Mouse (Mus musculus) urinary bladder, adult 2 months (tissue): Measurements from ENCODE around the gene S100a13. TPM values are rescaled to one million over a fixed set of nuclear protein-coding genes. Genes with fewer than 3 reads are reported as not detected.

ENCODE experiments used
- DNase-seq: peaks from one replicate; pipeline ENCODE4 v3.0.0; 2022; ENCODE audit warnings: low spot score
- polyA plus RNA-seq: library from polyadenylated mRNA; depleted of rRNA; stranded (reverse); fragments of >200 nt; gene quantifications from 2 replicates; pipeline ENCODE4 v1.2.3, GENCODE M21; 2012; rRNA removed

The S100a13 gene
- polyA plus RNA-seq, result 86.1 and 86.3 TPM in 2 replicates

DNA sequence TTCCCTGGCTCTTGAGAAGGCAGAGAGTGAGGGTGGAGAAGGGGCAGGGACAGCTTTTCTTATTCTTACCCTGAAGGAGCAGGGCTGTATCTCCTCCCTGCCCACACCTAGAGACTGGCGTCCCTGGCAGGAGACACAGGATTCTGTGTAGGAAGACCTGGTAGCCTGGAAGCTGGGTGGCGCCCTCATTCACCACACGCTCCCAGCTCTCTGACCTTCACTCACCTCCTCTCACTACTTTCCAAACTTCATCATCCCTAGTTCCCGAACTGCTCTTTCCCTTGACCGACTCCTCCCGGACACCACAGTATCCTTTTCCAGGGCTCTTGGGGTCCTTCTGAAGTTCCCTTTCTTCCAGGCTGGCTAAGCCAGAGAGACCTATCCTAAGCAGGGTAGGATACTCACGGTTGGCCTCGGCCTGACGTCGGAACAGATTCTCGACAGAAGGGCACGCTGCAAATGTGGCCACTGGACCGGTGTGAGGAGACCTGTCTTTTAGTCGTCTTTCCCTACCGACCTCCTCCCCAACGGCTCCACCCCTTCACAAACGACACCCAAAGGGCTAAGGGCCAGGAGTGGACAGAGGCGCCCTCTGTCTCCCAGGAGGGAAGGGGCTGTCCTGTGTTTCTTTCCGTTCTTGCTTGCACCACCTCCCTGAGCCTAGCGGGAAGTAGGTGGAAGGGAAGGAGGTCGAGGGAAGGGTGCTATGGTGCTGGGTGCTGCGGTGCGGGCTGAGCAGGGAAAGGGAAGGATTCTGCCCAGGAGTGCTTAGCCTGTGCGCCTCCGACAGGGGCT is at the start of gene S100a13, which contains the start of gene S100a1:
Gene S100a13 (plus strand): TSS at position 640 of the 795 bp plus-strand sequence.
Gene S100a1 (minus strand): TSS at position 597 of the 795 bp plus-strand sequence.
- peak; percentile 60 for DNase-seq

DNA sequence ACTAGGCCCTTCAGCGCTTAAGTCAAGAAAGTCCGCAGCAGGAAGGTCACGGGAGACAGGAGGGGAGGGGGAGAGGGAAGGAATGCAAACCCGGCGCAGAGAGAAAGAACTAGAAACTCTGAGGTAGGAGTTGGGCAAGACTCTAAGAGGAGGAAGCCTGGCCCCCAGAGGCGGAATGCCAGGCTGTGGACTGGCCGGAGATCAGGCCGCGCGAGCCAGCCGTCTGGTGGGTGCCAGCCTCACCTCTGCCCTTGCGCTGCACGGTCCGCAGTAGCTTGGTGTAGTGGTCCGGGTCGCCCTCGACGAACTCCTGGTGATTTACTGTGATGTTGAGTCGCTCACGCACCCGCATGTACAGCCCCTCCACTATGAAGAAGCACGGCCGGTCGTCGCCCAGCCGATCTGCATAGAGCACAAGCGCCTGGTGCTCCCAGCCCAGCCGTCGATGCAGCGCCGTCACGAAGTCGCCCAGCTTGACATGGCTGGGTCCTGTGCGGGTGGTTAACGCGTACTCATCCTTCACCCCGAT is 49.6 kb upstream of the S100a13 start:
- no peak for DNase-seq

DNA sequence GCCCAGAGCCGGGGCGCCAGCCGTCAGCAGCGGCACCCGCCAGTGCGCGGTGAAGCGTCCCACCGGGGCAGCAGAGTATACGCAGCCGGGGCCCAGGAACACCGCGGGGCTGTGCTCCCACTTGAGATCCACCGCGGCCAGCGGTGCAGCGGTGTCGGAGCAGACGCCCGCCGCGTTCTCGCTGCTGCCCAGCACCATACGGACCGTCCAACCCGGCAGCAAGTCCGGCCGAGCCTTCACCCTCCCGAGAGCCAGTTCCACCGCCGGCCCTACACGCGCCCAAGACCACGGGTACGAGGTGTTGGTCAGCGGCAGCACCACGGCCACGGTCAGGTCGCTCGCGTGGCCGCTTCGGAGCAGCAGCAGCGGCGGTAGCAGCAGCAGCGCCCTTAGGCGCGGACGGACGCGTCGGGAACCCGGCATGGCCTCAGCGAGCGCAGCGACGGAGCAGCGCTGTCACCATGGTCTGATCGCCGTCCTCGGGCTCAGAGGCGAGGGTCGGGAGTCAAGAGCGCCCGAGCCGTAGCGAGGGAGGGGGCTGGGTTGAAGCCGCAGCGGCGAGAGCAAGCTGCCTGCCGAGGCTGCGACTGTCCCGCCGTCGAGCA is 49.1 kb upstream of the S100a13 start:
- DNase-seq, result no peak

DNA sequence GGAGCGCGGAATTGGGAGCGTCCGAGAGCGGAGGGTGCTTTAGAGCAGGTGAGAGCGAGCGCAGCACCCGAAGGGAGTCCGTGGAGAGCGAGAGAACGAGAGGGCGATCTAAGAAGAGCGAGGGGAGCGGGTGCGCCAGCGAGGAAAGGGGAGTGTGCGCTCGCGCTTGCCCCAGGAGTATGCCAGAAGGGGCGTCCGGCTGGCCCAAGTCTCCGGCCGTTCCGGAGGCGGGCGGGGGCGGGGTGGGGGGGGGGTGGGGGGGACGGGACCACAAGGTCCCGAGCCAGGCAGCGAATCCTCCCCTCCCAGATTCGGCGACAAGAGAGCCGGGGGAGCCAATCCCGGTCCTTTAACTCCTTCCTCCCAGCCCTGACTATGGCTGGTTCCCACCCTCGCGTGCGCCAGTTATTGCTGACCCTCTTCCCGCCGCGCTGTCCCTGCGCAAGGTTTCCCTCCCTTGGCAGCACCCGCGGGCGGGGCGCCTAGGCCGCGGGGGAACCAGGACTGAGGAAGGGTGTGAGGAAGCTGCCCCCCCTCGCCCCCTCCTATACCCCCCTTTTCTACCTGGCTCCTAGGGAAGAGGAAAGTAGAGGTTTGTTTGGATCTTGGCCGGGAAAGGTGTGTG is 48.4 kb upstream of the S100a13 start, which contains the start of gene Npr1:
Gene Npr1 (minus strand): TSS at position 181 of the 625 bp plus-strand sequence.
- DNase-seq, result no peak

DNA sequence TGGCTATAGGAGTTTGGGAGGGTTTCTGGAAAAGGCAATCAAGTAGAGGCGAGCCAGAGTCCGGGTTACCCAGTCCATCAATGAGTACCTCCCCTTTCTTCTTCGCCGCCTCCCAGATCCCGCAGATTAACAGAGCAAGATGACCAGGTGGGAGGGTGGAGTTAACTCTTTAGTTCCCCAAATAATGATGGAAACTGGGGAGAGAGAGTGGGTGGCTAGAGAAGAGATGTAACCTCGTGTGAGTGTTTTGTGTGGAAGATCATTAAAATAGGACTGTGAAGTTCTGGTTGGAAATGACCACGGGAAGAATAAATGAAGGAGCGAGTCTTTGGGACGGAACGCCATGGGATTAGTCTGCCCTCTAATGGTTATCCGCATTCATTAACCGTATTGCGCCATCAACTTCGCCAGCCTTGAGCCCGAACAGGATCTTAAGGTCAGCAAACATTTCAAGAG is 47.9 kb upstream of the S100a13 start:
- DNase-seq, result no peak

DNA sequence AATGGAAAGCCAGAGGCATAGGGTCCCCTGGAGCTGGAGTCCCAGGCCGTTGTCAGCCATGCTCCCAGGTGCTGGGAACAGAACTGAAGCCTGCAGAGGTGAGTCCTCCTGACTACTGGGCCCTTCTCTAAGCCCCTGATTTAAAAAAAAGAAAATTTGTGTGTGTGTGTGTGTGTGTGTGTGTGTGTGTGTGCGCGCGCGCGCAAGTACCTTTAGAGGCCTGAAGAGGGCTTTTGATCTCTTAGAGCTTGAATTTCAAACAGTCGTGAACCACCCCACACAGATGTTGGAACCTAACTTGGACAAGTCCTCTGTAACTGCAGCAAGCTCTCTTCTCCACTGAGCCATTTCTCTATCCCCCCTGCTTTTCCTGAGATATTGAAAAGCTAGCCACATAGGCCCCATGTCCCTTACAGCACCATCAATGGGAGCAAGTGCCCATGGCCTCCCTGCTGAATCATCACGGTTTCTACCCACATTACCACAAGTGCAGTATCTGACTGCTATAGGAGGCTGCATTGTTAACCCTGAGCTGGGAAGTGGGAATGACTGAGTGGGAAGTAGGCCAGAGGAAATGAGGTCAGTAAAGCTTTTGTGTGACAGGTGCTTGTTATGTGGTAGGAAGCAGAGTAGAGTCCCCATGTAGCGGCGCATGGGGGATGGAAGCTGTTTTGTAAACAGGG is 46.5 kb upstream of the S100a13 start:
- no peak for DNase-seq

DNA sequence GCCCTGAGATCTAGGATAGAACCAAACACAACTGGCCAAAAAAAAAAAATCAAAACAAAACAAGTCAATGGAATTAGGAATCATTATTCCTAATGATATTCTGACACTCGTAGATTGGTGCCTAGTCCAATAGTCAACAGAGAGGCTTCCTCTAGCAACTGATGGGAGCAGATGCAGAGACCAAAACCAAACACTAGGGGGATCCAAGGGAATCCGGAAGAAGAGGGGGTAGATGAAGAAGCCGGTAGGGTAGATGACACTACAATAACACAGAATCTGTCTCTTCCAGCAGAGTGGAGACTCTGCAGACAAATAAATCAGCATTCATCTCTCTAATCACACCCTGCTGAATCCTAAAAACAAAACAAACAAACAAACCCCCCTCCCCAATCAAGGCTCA is 42.0 kb upstream of the S100a13 start:
- DNase-seq, result no peak

DNA sequence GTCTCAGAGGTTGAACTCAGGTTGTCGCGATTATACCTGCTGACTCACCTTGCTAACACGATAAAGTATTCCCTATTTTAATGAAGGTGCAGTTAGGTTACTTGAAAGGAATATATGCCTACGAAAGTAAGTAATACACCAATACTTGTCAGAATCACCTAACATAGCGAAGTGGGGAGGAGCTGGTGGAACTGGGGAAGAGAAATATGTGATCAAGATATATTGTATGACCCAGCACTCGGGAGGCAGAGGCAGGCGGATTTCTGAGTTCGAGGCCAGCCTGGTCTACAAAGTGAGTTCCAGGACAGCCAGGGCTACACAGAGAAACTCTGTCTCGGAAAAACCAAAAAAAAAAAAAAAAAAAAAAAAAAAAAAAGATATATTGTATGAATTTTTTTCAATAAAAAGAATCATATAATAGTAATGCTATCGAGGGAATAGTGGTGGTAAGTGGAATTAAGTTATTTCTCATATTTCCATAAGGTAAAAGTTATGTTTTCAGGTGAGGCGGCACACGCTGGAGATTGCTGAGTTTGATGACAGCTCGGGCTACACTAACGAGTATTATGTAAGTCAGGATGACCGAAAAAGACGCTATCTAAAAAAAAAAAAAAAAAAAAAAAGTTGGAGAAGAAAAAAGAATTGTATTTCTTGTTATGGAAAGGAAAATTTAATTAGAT is 38.9 kb upstream of the S100a13 start:
- no peak for DNase-seq

DNA sequence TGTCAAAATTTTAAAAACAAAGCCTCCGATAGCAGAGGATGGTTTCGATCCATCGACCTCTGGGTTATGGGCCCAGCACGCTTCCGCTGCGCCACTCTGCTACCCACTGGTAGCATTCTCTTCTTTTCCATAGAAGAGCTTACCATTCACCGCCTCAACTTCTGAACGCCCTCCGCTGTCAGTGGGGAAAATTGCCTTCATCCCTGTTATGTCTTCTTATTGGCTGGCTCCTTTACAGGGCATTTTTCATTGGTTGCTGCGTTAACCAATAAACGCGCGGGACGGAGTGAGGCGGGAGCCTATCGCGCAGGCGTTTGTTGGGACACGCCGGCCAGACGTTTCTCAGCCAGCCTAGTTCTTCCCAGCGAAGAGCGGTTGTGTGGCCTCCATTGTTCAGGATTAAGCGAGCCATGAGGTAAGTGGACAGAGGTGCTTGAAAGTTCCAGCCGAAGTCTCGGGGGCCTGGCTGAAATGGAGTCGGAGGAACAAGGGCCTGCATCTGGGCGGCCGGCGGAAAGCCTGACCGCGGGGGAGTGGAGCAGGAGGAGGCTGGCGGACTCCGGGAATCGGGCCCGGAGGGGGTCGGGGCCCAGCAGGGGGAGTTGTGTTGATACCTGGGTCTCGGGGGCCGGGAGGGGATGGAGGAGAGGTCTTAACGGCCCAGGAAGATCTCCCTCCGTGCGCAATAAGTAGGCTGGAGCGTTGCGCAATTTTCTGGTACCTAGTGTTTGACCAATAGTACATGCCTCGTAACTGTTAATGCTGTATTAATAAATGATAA is 38.2 kb upstream of the S100a13 start, which contains the start of gene Ilf2:
Gene Ilf2 (plus strand): TSS at position 296 of the 781 bp plus-strand sequence.
- peak; percentile 88 for DNase-seq

DNA sequence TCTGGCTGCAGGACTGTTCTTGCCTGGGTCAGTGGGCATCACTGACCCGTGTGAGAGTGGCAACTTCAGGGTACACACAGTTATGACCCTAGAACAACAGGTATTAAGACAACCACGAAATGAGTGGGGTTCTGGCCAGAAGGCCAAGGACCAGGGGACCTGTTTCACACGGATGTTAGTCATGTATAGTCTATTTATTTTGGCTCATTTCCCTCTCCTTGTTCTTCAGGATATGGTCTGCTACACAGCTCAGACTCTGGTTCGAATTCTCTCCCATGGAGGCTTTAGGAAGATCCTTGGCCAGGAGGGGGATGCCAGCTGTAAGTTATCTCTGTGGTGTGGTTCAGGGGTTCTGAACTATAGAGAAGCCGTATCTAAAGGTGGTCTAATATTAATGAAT is 27.2 kb upstream of the S100a13 start:
- no peak for DNase-seq

DNA sequence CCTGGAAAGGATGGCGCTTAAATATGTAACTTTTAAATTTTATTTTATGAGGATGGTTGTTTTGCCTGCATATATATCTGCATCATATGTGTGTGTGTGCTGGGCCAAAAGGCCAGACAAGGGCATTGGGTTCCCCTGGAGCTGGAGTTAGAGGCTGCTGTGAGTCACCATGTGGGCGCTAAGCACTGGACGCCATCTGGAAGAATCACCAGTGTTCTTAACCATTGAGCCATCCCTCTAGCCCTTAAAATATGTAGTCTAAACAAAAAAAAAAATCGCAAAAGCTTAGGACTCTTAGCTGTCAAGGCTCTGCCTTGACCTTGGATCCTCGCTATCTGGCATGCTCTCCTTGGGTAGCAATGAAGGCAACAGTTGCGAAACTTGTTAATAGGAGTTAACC is 25.7 kb upstream of the S100a13 start:
- DNase-seq, result no peak

DNA sequence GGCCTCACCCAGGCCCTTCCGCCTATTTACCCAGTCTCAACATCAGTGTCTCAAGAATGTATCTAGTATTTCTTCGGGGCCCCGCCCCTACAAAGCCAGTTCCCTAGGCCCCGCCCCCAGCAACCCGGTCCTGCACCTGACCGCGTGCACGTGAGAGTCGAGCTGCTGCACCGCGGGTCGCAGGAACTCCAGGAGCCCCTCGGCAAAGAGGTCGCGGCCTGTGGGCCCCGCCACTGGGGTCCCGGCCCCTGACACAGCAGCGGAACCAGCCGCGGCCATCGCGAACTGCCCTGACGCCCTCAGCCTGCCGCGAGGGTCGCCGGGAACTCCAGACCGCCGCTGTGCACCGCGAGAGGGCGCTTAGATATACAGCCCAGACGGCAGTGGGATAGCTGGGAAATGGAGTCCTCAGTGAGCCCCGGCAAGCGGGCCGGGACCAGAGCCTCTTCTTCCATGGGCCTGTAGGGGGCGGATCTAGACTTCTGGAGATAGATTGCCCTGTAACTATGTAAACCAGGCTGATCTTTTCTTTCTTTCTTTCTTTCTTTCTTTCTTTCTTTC is 23.5 kb upstream of the S100a13 start, which contains the start of gene Snapin:
Gene Snapin (minus strand): TSS at position 338 of the 561 bp plus-strand sequence.
- DNase-seq, result peak; percentile 96

DNA sequence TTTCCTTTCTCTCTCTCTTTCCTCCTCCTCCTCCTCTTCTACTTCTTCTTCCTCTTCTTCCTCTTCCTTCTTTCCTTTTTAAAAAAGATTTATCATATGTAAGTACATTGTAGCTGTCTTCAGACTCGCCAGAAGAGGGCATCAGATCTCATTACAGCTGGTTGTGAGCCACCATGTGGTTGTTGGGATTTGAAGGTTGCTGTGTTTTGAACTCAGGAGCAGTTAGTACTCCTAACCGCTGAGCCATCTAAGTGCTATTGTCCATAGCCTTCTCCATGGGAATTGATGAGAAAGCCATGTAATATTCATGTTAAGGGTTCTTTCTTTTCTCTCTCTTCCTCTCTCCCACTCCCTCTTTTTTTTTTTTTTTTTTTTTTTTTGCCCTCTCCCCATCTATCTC is 22.9 kb upstream of the S100a13 start:
- no peak for DNase-seq

DNA sequence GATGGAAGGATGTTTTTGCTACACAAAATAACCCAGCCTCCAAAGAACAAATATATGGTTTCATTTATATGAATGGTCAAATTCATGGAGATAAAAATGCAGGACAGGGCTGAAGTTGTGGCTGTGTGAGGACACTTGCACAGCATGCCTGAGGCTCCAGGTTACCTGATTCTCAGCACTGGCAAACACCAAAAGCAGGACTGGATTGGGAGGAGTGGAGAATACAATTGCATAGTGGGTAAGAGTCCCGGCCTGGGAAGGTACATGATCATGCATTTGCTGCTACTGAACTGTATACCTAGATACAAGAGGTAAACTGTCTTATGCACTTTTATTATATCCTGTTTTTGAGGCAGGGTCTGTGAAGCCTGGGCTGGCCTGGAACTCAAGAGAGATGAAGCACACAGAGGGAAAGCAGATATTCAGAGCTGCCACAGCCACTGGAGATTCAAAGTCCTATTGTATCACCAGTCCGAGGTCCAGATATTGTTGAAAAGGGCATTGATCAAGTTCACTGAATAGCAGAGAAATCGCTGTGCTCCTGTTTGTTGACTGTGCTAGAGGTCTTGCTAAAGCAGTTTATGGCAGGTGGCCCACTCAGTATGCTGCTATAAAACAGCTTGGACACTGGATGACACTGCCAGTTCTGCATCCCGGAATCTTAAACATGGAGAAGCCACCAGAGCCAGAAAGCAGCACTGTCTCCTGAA is 20.2 kb upstream of the S100a13 start:
- no peak for DNase-seq

DNA sequence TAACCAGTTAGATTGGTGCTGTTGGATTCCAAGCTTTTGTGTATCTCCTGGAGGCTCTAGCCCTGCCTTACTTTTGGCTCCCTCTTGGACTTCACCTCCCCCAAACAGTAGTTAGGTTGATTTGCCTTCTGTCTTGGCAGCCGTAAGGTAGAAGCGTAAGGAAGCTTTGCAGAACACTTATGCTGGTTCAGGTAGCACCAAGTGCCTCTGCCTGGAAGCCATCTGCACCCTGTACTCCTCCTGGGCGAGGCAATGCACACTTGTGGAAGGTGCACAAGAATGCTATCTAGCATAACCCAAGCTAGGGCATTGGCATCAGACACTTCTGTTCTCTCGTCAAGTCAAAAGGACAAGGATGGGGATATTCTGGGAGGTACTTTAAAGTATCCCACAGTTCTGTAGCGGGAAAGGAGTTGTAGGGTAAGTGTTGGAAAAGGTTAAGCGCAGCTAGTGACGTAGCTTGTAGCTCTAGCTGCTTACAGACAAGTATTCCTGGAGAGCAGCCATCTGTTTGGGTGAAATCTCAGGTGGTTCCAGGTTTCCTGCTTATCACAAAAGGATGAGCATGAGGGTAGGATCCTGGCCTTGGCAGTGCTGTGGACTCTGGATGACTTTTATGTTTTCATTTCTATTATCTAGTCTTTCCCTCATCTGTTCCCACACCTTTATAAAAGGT is 18.2 kb upstream of the S100a13 start:
- DNase-seq, result no peak

DNA sequence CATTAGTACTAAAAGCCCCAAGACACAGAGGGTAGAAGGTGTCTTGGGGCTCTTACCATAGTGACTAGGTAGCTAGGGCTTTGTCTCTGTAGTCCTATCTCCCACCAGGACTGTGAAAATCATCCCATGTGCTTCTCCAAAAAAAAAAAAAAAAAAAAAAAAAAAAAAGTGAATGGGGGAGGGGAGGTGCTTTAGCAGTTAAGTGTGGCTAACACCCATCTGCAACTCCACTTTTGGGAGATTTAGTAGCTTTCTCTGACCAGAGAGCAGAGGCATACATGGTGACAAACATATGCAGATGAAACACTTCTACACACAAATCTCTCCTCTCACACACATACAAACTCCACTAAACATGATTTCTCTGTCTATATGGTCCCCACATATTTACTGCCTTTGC is 16.6 kb upstream of the S100a13 start:
- no peak for DNase-seq

DNA sequence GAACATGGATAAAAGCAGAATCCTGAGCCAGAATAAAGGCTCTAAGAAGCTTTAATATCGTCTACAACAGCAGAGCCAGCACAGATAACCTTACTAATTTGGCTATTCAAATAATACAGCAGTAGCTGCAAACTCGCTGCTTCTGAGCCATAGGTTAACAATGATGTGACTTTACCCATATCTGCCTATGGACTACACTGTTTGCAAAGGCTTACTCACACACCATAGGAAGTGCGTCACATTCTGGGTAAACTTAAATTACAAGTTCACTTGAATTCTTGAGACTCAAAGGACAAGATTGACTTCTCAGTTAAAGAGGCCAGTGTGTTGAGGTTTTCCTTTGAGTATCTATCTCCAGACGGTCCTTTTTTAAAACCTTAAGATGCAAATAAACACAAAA is 10.8 kb upstream of the S100a13 start:
- no peak for DNase-seq

DNA sequence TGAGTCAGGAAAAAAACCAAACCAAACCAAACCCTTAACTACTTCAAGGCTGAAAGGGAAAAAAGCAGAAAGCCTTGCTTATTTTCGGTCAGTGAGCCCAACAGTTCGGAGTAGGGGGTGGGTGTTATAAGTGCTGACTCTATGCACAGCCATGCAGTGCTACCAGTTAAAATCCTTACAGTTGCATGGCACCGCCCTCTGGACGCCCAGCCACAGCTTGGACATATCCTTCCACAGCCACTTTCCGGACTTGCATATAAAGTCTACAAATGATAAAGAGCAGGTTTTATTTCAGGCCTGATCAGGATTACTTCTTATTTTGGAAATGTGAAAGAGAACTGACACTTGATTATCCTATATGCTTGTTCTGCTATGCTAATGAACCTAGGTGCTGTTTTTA is 9.0 kb upstream of the S100a13 start:
- no peak for DNase-seq

DNA sequence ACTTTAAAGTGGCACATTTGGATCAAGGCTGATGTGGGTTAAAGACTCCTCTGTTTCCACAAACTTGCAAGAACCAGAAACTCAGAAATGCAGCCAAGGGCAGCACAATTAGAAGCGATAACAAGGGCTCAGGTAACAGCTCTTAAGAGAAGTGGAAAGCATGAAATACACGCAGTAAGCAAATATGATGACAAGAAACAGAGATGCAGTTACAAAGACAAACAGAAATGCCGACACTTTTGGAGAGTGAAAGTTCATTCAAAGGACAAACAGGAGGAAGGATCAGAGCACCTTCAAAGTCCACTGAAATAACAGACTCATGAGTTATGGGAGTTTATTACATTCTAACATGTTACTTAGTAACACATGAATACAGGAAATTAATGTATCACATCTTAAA is 7.9 kb upstream of the S100a13 start:
- no peak for DNase-seq
